Mouse (Mus musculus) layer of hippocampus, adult 2 months (tissue): ENCODE measurements at regions not wholly inside any gene's neighbourhood (a gene's known extent, or its start where the extent isn't known, plus 50 kb on each side); places are given as distances from the start of the nearest gene placed in this dataset.
A peak's percentile ranks its signal among the peaks of the same experiment; 100 is the strongest.

ENCODE experiments used
- DNase-seq, 2 experiments: peaks; one replicate each; pipeline ENCODE4 v3.0.0; 2022; ENCODE audit warnings: low spot score in 2 of 2
- H3K27ac ChIP-seq: fragments of 200-600 bp; 2 replicates; pipeline ENCODE4 v1.8.1; 2022
- H3K4me3 ChIP-seq: fragments of 200-600 bp; 2 replicates; pipeline ENCODE4 v1.8.1; 2022; ENCODE audit warnings: mild to moderate bottlenecking
- CTCF ChIP-seq: fragments of 200-600 bp; conservative IDR thresholded peaks from 2 replicates; pipeline ENCODE4 v1.8.1; 2022; ENCODE audit warnings: antibody characterized with exemption, mild to moderate bottlenecking, moderate library complexity

DNA sequence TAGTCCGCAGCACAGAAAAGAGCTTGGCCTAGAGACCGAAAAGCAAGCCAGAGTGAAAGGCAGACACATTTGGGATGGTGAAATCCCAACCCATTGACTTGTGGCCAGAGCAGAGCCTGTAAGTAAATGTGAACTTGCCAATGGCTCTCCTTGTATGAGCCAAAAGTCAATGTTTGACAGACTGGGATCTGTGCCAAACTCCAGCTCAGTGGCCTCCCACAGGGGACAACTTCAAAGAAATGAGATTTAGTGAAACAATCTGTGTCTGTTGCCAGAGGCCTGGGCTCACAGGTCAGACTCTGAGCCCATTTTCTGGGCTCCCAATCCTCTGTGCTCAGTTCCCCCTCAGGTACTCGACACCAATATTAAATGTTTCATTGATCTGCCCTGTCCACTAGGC, 274.9 kb downstream of the Gm11361 start:
- TF ChIP-seq CTCF = no peak
- no peak overlapping the region for H3K4me3 ChIP-seq
- no peak for DNase-seq
- H3K27ac ChIP-seq = no peak overlapping the region

DNA sequence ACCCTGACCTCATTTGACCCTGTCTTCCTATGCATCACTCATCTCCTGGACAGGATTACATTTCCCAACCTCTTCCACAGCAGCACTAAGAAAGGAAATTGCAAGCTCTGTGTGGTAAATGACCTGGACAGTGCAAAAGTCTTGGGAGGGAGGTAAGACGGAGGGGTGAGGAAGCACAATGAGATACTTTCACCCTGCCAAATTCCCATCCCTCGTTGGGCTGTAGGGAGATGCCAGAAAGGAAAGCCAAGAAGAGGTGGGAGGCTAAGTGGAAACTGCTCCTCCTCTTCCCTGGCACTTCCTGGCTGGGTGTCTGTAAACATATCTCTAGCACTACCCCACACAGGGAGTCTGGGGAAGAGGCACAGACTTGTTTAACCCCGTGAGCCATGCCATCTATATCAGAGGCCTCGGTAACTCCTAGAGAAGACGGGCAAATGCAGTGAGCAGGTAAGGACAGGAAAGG, 274.2 kb downstream of the Gm11361 start:
- H3K27ac ChIP-seq = no peak overlapping the region
- TF ChIP-seq CTCF = no peak
- DNase-seq = no peak
- H3K4me3 ChIP-seq = no peak overlapping the region

GRCm38 (mm10) chr13:28530947-28531346, 273.6 kb downstream of the Gm11361 start:
- no peak overlapping the region for H3K27ac ChIP-seq
- TF ChIP-seq CTCF = no peak
- H3K4me3 ChIP-seq = no peak overlapping the region
- DNase-seq = no peak

DNA sequence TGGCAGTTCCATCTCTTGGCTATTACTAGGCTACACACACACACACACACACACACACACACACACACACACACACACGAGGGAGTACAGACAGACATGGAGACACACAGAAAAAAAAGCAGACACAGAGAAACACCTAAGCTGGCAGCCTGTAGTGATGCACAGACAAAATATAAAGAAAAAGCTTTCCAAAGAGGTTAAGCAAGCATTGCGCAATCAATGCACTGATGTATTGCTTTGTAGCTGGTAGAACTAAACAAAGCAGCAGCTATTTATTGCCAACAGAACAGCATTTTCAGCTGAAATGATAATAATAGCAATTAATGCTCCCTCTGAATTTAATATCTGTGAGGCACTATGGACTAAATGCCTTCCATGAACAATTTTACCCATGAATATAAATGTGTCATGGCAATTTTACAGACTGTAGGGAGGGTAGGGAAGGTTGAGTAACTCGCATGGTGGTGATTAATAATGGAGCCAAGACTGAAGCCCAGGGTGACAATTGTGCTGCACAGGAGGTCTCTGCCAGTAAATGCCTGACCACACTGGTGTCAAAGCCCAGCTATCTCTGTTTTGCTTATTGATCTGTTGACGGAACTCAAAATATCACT, 271.7 kb downstream of the Gm11361 start:
- no peak for DNase-seq
- no peak for TF ChIP-seq CTCF
- H3K27ac ChIP-seq = no peak overlapping the region
- H3K4me3 ChIP-seq = no peak overlapping the region

DNA sequence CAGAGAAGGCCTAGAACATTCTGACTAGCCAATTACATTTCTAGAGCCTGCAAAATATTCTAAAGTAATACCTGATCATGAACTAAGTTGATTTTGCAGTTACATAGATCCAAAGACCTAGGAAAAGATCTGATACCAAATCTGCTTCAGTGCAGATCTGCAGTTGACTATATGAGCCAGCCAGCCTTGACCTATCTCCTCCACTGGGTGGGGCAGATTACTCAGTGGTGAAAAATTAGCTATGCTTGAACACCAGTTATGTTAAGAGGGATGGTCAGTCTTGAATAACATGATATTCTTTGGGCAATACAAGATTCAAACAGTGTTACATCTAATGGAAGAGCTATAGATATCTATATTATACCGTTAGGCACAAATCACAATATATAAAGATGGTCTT, 269.0 kb downstream of the Gm11361 start:
- TF ChIP-seq CTCF = 0 out of 2 replicates have a peak, but pooled peaks have one; percentile 20
- Histone ChIP-seq H3K4me3 (no peak overlapping the region), H3K27ac (no peak overlapping the region)
- DNase-seq = no peak

DNA sequence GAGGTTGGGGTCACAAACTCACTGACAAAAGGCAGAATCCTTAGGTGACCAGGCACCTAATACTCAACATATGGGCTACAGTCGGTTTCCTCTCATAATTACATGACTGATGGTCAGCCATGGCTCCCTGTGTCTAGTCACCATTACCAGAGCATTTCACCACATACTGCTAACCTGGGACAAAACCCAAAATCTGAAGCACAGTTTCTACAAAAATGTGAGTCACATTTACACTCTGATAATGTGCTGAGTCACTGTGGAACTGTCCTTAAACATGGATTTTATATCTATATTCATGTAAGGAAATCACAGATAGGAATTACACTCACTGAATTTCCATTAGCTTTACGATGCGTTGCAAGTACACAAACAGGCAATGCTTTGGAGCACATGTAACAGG, 267.1 kb downstream of the Gm11361 start:
- H3K4me3 ChIP-seq = no peak overlapping the region
- DNase-seq = no peak
- no peak overlapping the region for H3K27ac ChIP-seq
- TF ChIP-seq CTCF = no peak

GRCm38 (mm10) chr13:28520127-28520482, 262.8 kb downstream of the Gm11361 start:
- no peak for DNase-seq
- TF ChIP-seq CTCF = no peak

GRCm38 (mm10) chr13:28519383-28520126, 262.2 kb downstream of the Gm11361 start:
- no peak overlapping the region for H3K4me3 ChIP-seq
- TF ChIP-seq CTCF = no peak
- no peak overlapping the region for H3K27ac ChIP-seq
- DNase-seq = no peak

More at GRCm38 (mm10) chr13:28520127-28520482, 262.8 kb downstream of the Gm11361 start:
- Histone ChIP-seq H3K27ac (no peak overlapping the region), H3K4me3 (no peak overlapping the region)

DNA sequence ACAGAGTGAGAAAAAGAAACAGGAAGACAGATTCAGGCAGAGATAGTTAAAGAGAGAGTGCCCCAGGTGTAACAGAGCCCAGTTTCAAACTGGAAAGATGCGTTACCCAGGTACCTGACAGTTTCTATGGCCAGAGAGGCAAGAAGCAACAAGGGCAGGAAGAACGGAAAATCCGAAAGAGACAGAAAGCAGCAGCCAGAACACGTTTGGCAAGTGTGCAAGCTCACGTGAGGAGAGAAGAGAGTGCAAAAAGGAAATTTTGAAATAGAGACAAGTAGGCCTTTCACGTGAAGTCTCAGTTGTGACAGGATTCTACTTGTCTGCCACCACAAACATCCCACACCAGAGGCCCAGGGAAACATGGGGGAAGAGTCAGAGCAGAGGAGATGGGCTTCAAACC, 259.8 kb downstream of the Gm11361 start:
- H3K4me3 ChIP-seq = no peak overlapping the region
- TF ChIP-seq CTCF = no peak
- no peak for DNase-seq
- no peak overlapping the region for H3K27ac ChIP-seq

DNA sequence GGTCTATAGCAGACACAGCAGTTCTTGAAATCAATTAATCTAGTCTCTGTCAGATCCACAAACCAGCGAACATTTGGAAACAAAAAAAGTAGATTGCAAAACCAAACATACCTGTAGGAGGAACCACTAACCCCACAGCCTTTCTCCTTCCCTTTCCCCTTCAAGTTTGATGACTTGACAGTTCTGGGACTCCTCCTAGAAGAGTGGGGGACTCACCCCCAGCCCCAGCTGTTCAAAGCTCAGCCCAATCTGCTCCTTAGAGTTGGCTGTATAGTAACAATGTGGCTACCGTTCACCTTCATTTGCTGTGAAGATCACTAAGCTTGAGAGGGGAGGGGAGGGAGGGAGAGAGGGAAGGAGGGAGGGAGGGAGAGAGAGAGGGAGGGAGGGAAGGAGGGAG, 259.3 kb downstream of the Gm11361 start:
- H3K27ac ChIP-seq = no peak overlapping the region
- DNase-seq = no peak
- H3K4me3 ChIP-seq = no peak overlapping the region
- TF ChIP-seq CTCF = no peak

GRCm38 (mm10) chr13:28514245-28514644, 256.9 kb downstream of the Gm11361 start:
- no peak overlapping the region for H3K4me3 ChIP-seq
- H3K27ac ChIP-seq = no peak overlapping the region
- DNase-seq = no peak
- peak; percentile 36 for TF ChIP-seq CTCF

GRCm38 (mm10) chr13:28513336-28513735, 256.0 kb downstream of the Gm11361 start:
- TF ChIP-seq CTCF = no peak
- no peak overlapping the region for H3K27ac ChIP-seq

GRCm38 (mm10) chr13:28512573-28513334, 255.4 kb downstream of the Gm11361 start:
- TF ChIP-seq CTCF = no peak
- no peak for DNase-seq
- H3K27ac ChIP-seq = 0 out of 2 replicates have a peak overlapping the region, but pooled peaks have one; percentile 5
- H3K4me3 ChIP-seq = no peak overlapping the region

More at GRCm38 (mm10) chr13:28513336-28513735, 256.0 kb downstream of the Gm11361 start:
- no peak for DNase-seq
- no peak overlapping the region for H3K4me3 ChIP-seq
